Comparison of ENCODE assay signal across 25 mouse cellular contexts in genomic region chr2:38085058-38085457, GRCm38 (mm10).
A peak's percentile ranks its signal among the peaks of the same experiment; 100 is the strongest.
DNase-seq lines count a peak whose midpoint lies in the region; ATAC-seq and TF ChIP-seq lines count a peak whose summit lies in the region.
"Had no signal": no experiment of that assay in that cellular context is flagged by ENCODE, and none has a peak within 500 bp of the region (broad histone marks: within the 10 kb centered on the region; RNA-seq: fewer than 3 reads in every experiment).

No protein-coding gene starts in this region.

- H3K9me3 ChIP-seq in liver, embryonic 13.5 days (replicated peaks), result no peaks in the 10 kb centered on the region
- H3K9me3 ChIP-seq: embryonic facial prominence, embryonic 10.5 days; embryonic facial prominence, embryonic 13.5 days; forebrain, embryonic 12.5 days; forebrain, embryonic 15.5 days; hindbrain, embryonic 12.5 days had no signal

- no peaks in the 10 kb centered on the region for H3K36me3 ChIP-seq in liver, adult 2 months (ENCODE audit: control insufficient read depth, insufficient read depth, low read length)
- no peaks in the 10 kb centered on the region for H3K36me3 ChIP-seq in liver, embryonic 13.5 days
- H3K36me3 ChIP-seq: embryonic facial prominence, embryonic 10.5 days; embryonic facial prominence, embryonic 13.5 days; forebrain, embryonic 12.5 days; forebrain, embryonic 15.5 days; hindbrain, embryonic 12.5 days had no signal

- H3K9ac ChIP-seq in liver, adult 2 months (ENCODE audit: low read depth, low read length), result no peak overlapping the region
- H3K9ac ChIP-seq in liver, embryonic 13.5 days, result no peak overlapping the region
- H3K9ac ChIP-seq: embryonic facial prominence, embryonic 13.5 days; forebrain, embryonic 12.5 days; forebrain, embryonic 15.5 days; hindbrain, embryonic 12.5 days had no signal

- WGBS in liver, adult 2 months, result 31% methylated on average over 2 of the region's 2 CpGs
- 29% methylated on average over 2 of the region's 2 CpGs for WGBS in liver, embryonic 13.5 days (ENCODE audit: insufficient replicate concordance)

- no peaks in the 10 kb centered on the region for H3K27me3 ChIP-seq in liver, adult 2 months (ENCODE audit: control insufficient read depth, insufficient read depth, low read length)
- H3K27me3 ChIP-seq in liver, embryonic 13.5 days, result no peaks in the 10 kb centered on the region
- H3K27me3 ChIP-seq: embryonic facial prominence, embryonic 13.5 days; forebrain, embryonic 12.5 days; forebrain, embryonic 15.5 days; hindbrain, embryonic 12.5 days had no signal

- TF ChIP-seq POLR2A in liver, adult 2 months (IDR thresholded peaks at IDR 0.05; ENCODE audit: extremely low read depth, insufficient read depth, low read length), result no peak

- DNase-seq in liver, adult 2 months (ENCODE audit: extremely low read depth, low read depth, low spot score), result peak; percentile 76
- DNase-seq in liver, result no peak
- no peak for DNase-seq in liver, embryonic 13.5 days
- DNase-seq in cerebellum, postnatal 25 days, result no peak
- DNase-seq in lung, postnatal 4 days, result no peak
- DNase-seq: adrenal gland, adult 2 months; adrenal gland, postnatal 14 days; cerebellum, adult 11 months; cerebellum, adult 2 months; cerebellum, adult 9-11 months; cerebellum, postnatal 36 days; embryo, embryonic 11 days; gastrocnemius, postnatal 10 days; gastrocnemius, postnatal 36 days; heart, adult 2 months had no signal

- H3K79me2 ChIP-seq in liver, adult 2 months (ENCODE audit: control insufficient read depth, insufficient read depth, low read length), result 0 out of 2 replicates have a peak, but pooled peaks cover 2% of the 10 kb centered on the region

- no peak overlapping the region for H3K4me3 ChIP-seq in liver, adult 2 months (ENCODE audit: insufficient read depth, low read depth, low read length)
- no peak overlapping the region for H3K4me3 ChIP-seq in liver, embryonic 13.5 days (replicated peaks)
- H3K4me3 ChIP-seq: embryonic facial prominence, embryonic 10.5 days; embryonic facial prominence, embryonic 13.5 days; erythroblast, embryonic 14.5 days; forebrain, embryonic 12.5 days; forebrain, embryonic 15.5 days; heart, adult 2 months; hindbrain, embryonic 12.5 days had no signal

- no peak overlapping the region for H3K4me2 ChIP-seq in liver, embryonic 13.5 days
- H3K4me2 ChIP-seq: embryonic facial prominence, embryonic 13.5 days; forebrain, embryonic 12.5 days; forebrain, embryonic 15.5 days; heart, embryonic 11.5 days; hindbrain, embryonic 12.5 days had no signal

- 0 out of 2 replicates have a peak, but pooled peaks have one; percentile 45 for ATAC-seq in liver, embryonic 13.5 days (ENCODE audit: low read depth)
- peak; percentile 50 for ATAC-seq in megakaryocyte progenitor cell, adult 5-6 weeks (replicated peaks; ENCODE audit: poor library complexity)
- ATAC-seq: CD4-positive, CD25-positive, alpha-beta regulatory T cell, adult 4 months; forebrain, embryonic 15.5 days; hindbrain, embryonic 16.5 days had no signal

- no peak for TF ChIP-seq CTCF in liver, adult 2 months (IDR thresholded peaks at IDR 0.05; ENCODE audit: low read depth, low read length)

- H3K27ac ChIP-seq in liver, adult 2 months (replicated peaks; ENCODE audit: insufficient read depth, low read depth, low read length), result no peak overlapping the region
- H3K27ac ChIP-seq in liver, embryonic 13.5 days, result no peak overlapping the region
- H3K27ac ChIP-seq: embryonic facial prominence, embryonic 10.5 days; embryonic facial prominence, embryonic 13.5 days; forebrain, embryonic 12.5 days; forebrain, embryonic 15.5 days; heart, adult 2 months; hindbrain, embryonic 12.5 days had no signal

- H3K4me1 ChIP-seq in liver, adult 2 months (ENCODE audit: control insufficient read depth, insufficient read depth, low read length), result peaks cover 5% of the 10 kb centered on the region
- H3K4me1 ChIP-seq in liver, embryonic 13.5 days (replicated peaks), result peaks cover 25% of the 10 kb centered on the region
- H3K4me1 ChIP-seq: embryonic facial prominence, embryonic 13.5 days; forebrain, embryonic 12.5 days; forebrain, embryonic 15.5 days; hindbrain, embryonic 12.5 days had no signal
